Mouse (Mus musculus): ENCODE measurements at regions not wholly inside any gene's neighbourhood (a gene's known extent, or its start where the extent isn't known, plus 50 kb on each side); places are given as distances from the start of the nearest gene placed in this dataset.

DNA sequence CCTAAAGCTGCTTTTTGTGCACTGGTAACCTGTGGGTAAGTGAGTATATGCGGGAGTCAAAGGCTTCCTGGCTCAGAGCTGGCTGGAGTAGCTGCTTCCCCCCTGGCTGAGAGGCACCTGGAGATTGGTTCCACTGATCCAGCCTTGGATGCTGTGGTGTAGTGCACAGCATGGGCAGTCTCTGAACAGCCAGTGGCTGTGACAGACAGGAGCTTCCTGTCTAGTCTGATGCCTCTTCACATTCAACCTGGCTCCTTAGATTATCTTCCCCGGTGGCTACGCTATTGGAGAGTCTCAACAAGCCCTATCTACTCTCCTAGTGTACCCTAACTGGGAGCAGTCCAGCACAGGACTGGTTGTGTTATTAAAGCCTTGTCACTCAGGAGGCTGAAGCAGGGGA, 160.4 kb upstream of the Adgrl2 start:
- TF ChIP-seq CTCF (conservative IDR thresholded peaks at IDR 0.05; ENCODE audit: low read length) (no peak), NANOG (IDR thresholded peaks at IDR 0.05; ENCODE audit: borderline replicate concordance, low read length) (no peak)
